ENCODE assay signal across 8 mouse cellular contexts in genomic region chr9:109875695-109876601, GRCm38 (mm10). TPM values are rescaled to one million over a fixed set of nuclear protein-coding genes. Genes with fewer than 3 reads are reported as not detected.
DNase-seq lines count a peak whose midpoint lies in the region; ATAC-seq and TF ChIP-seq lines count a peak whose summit lies in the region.

No protein-coding gene starts in this region.

- H3K79me2 ChIP-seq in MEL (ENCODE audit: control insufficient read depth, insufficient read depth, low read length, poor library complexity) = peaks cover 43% of the 10 kb centered on the region

- peak overlapping the region; percentile 95 for H3K9ac ChIP-seq in MEL (ENCODE audit: control insufficient read depth, low read depth, low read length, poor library complexity, severe bottlenecking)
- H3K9ac ChIP-seq in intestine, embryonic 16.5 days (ENCODE audit: low read depth, low read length) = peak overlapping the region; percentile 99
- H3K9ac ChIP-seq in liver, embryonic 12.5 days = peak overlapping the region; percentile 98
- peak overlapping the region; percentile 67 for H3K9ac ChIP-seq in midbrain, postnatal 0 days (replicated peaks; ENCODE audit: low read length, poor library complexity, severe bottlenecking)

- peak overlapping the region; percentile 70 for H3K4me2 ChIP-seq in intestine, embryonic 16.5 days (ENCODE audit: low read depth, low read length)
- H3K4me2 ChIP-seq in liver, embryonic 12.5 days = peak overlapping the region; percentile 86
- H3K4me2 ChIP-seq in midbrain, postnatal 0 days (ENCODE audit: low read depth, low read length, poor library complexity, severe bottlenecking) = peak overlapping the region; percentile 98

- no peak for TF ChIP-seq CTCF in MEL (IDR thresholded peaks at IDR 0.05 in 2 of 3, conservative IDR thresholded peaks at IDR 0.05 in 1 of 3; ENCODE audit: control insufficient read depth in 1 of 3, insufficient read depth in 1 of 3, low read depth in 2 of 3, low read length in 3 of 3, poor library complexity in 1 of 3, severe bottlenecking in 1 of 3)
- TF ChIP-seq CTCF in gastrocnemius, adult 2 months (IDR thresholded peaks at IDR 0.05) = no peak
- TF ChIP-seq CTCF in midbrain, postnatal 0 days (IDR thresholded peaks at IDR 0.05) = no peak

- H3K4me1 ChIP-seq in MEL (ENCODE audit: control insufficient read depth in 1 of 2, insufficient read depth in 2 of 2, low read length in 2 of 2) = peaks cover 10 to 15% of the 10 kb centered on the region in 2 experiments
- H3K4me1 ChIP-seq in intestine, embryonic 16.5 days (ENCODE audit: control insufficient read depth, insufficient read depth, low read length) = peaks cover 14% of the 10 kb centered on the region
- H3K4me1 ChIP-seq in liver, embryonic 12.5 days = peaks cover 48% of the 10 kb centered on the region
- H3K4me1 ChIP-seq in midbrain, postnatal 0 days (ENCODE audit: insufficient read depth, low read length) = no peaks in the 10 kb centered on the region

- TF ChIP-seq POLR2A in MEL (IDR thresholded peaks at IDR 0.05; ENCODE audit: control insufficient read depth in 1 of 2, insufficient read depth in 1 of 2, low read depth in 1 of 2, low read length in 2 of 2, poor library complexity in 1 of 2) = peak in 1 of 2 experiments; percentile 16; a peak in 1 of 4 replicates

- no peak for TF ChIP-seq EP300 in MEL (IDR thresholded peaks at IDR 0.05; ENCODE audit: low read depth in 1 of 2, low read length in 2 of 2)

- TF ChIP-seq RAD21 in MEL (IDR thresholded peaks at IDR 0.05; ENCODE audit: low read depth, low read length) = no peak

- H3K36me3 ChIP-seq in MEL (ENCODE audit: control insufficient read depth in 1 of 2, insufficient read depth in 2 of 2, low read length in 2 of 2) = peaks cover 28 to 45% of the 10 kb centered on the region in 2 experiments
- H3K36me3 ChIP-seq in intestine, embryonic 16.5 days (ENCODE audit: control insufficient read depth, insufficient read depth, low read length) = peaks cover 11% of the 10 kb centered on the region
- peaks cover 38% of the 10 kb centered on the region for H3K36me3 ChIP-seq in liver, embryonic 12.5 days
- H3K36me3 ChIP-seq in midbrain, postnatal 0 days (ENCODE audit: insufficient read depth, low read length) = peaks cover 12% of the 10 kb centered on the region; the same call in 1 of the 2 replicates

- peak; percentile 48 for DNase-seq in 3T3-L1 (ENCODE audit: low read depth, low spot score)
- DNase-seq in MEL (ENCODE audit: low read depth, low spot score) = peak; percentile 60
- DNase-seq in gastrocnemius, adult 2 months = peak; percentile 84
- DNase-seq in midbrain, postnatal 0 days (ENCODE audit: low spot score) = peak; percentile 56
- peak; percentile 41 to 55 for DNase-seq in thymus, postnatal 10 days (ENCODE audit: low spot score in 2 of 2)

- intact Hi-C loops in gastrocnemius, adult 2 months (cut with DNase I) = no loop called here

- H3K4me3 ChIP-seq in MEL (ENCODE audit: control insufficient read depth in 1 of 2, insufficient read depth in 1 of 2, low read depth in 2 of 2, low read length in 2 of 2) = peak overlapping the region; percentile 92 to 97
- H3K4me3 ChIP-seq in gastrocnemius, adult 2 months = peak overlapping the region; percentile 86
- peak overlapping the region; percentile 99 for H3K4me3 ChIP-seq in intestine, embryonic 16.5 days (ENCODE audit: low read length)
- peak overlapping the region; percentile 92 for H3K4me3 ChIP-seq in liver, embryonic 12.5 days
- H3K4me3 ChIP-seq in midbrain, postnatal 0 days (ENCODE audit: low read depth, low read length) = peak overlapping the region; percentile 91

- no peaks in the 10 kb centered on the region for H3K9me3 ChIP-seq in MEL (replicated peaks; ENCODE audit: insufficient read depth, low read length)
- no peaks in the 10 kb centered on the region for H3K9me3 ChIP-seq in intestine, embryonic 16.5 days (ENCODE audit: control insufficient read depth, low read length)
- no peaks in the 10 kb centered on the region for H3K9me3 ChIP-seq in liver, embryonic 12.5 days (replicated peaks)
- H3K9me3 ChIP-seq in midbrain, postnatal 0 days (ENCODE audit: low read length) = no peaks in the 10 kb centered on the region

- H3K27ac ChIP-seq in MEL (ENCODE audit: control insufficient read depth, low read depth, low read length) = peak overlapping the region; percentile 99
- H3K27ac ChIP-seq in gastrocnemius, adult 2 months = peak overlapping the region; percentile 87
- peak overlapping the region; percentile 93 for H3K27ac ChIP-seq in intestine, embryonic 16.5 days (ENCODE audit: low read length)
- H3K27ac ChIP-seq in liver, embryonic 12.5 days = peak overlapping the region; percentile 81
- H3K27ac ChIP-seq in midbrain, postnatal 0 days (ENCODE audit: low read depth, low read length) = peak overlapping the region; percentile 55; the same call in 1 of the 2 replicates

- no peaks in the 10 kb centered on the region for H3K27me3 ChIP-seq in MEL (ENCODE audit: control insufficient read depth in 1 of 2, insufficient read depth in 2 of 2, low read length in 2 of 2)
- H3K27me3 ChIP-seq in intestine, embryonic 16.5 days (replicated peaks; ENCODE audit: control insufficient read depth, insufficient read depth, low read length) = no peaks in the 10 kb centered on the region
- no peaks in the 10 kb centered on the region for H3K27me3 ChIP-seq in liver, embryonic 12.5 days (replicated peaks)
- H3K27me3 ChIP-seq in midbrain, postnatal 0 days (ENCODE audit: insufficient read depth, low read length) = no peaks in the 10 kb centered on the region

- under 1% methylated on average over 71 of the region's 76 CpGs for WGBS in intestine, embryonic 16.5 days
- 0% methylated on average over 76 of the region's 76 CpGs for WGBS in liver, embryonic 12.5 days (ENCODE audit: insufficient replicate concordance)
- under 1% methylated on average over 60 of the region's 76 CpGs for WGBS in midbrain, postnatal 0 days

- 0 out of 2 replicates have a peak, but pooled peaks have one; percentile 3 for ATAC-seq in common myeloid progenitor, adult 5-6 weeks (replicated peaks; ENCODE audit: low read depth, poor library complexity, severe bottlenecking)
- ATAC-seq in intestine, embryonic 16.5 days = peak; percentile 66
- peak; percentile 73 for ATAC-seq in liver, embryonic 12.5 days
- ATAC-seq in midbrain, postnatal 0 days (ENCODE audit: low FRiP score) = peak; percentile 59

TF ChIP-seq in MEL, 35 proteins besides CTCF, POLR2A, EP300 and RAD21 (continues in another document):
- TF ChIP-seq HCFC1 (IDR thresholded peaks at IDR 0.05; ENCODE audit: low read depth, low read length) (no peak; the same call in 1 of the 2 replicates), USF2 (IDR thresholded peaks at IDR 0.05; ENCODE audit: borderline replicate concordance in 1 of 2, insufficient read depth in 1 of 2, low read depth in 1 of 2, low read length in 2 of 2) (no peak), MAX (IDR thresholded peaks at IDR 0.05; ENCODE audit: low read length) (peak; percentile 12; the same call in 1 of the 2 replicates), MEF2A (IDR thresholded peaks at IDR 0.05; ENCODE audit: extremely low read depth, insufficient replicate concordance, low read depth, low read length, poor library complexity, severe bottlenecking) (no peak), SMC3 (IDR thresholded peaks at IDR 0.05; ENCODE audit: low read depth, low read length) (no peak)

RNA-seq across cellular contexts. Expression of gene Cdc25a, which starts 0.6 kb away (rescaled TPM):
- total RNA-seq in MEL (2012; rRNA removed) = 50.6 and 67.4 TPM in 2 replicates
- 10 to 100 TPM; 67.2 to 79.4 TPM for polyA plus RNA-seq in MEL (2012; ENCODE audit: insufficient read depth in 1 of 2, insufficient read length in 2 of 2, low read depth in 1 of 2, low replicate concordance in 2 of 2, missing spikeins in 1 of 2)
- total RNA-seq in common myeloid progenitor, adult 5-6 weeks (2017) = 39.7 and 58.2 TPM in 2 replicates
- total RNA-seq in gastrocnemius, adult 2 months (2021) = 1 to 10 TPM; 4.3 to 5.0 TPM
- 31.2 and 31.3 TPM in 2 replicates for polyA plus RNA-seq in intestine, embryonic 16.5 days (2015; fragmentation: Nextera tagmentation; extraction: Ambion mirVana)
- polyA plus RNA-seq in liver, embryonic 12.5 days (2016; fragmentation: Nextera tagmentation; extraction: Ambion mirVana) = 34.9 and 36.4 TPM in 2 replicates
- total RNA-seq in midbrain, postnatal 0 days (2014; rRNA removed) = 7.5 and 11.8 TPM in 2 replicates
- 6.7 and 6.8 TPM in 2 replicates for polyA plus RNA-seq in midbrain, postnatal 0 days (2015; fragmentation: Nextera tagmentation; extraction: Ambion mirVana)

RNA-seq across cellular contexts. Expression of gene Camp, which starts 26.5 kb away (rescaled TPM):
- total RNA-seq in MEL (2012; rRNA removed) = not detected in 2 replicates
- under 1 TPM in 1 of 2 experiments, not detected in 1; 0.13 TPM for polyA plus RNA-seq in MEL (2012; ENCODE audit: insufficient read depth in 1 of 2, insufficient read length in 2 of 2, low read depth in 1 of 2, low replicate concordance in 2 of 2, missing spikeins in 1 of 2)
- total RNA-seq in common myeloid progenitor, adult 5-6 weeks (2017) = 47.0 and 48.3 TPM in 2 replicates
- total RNA-seq in gastrocnemius, adult 2 months (2021) = not detected
- 1.9 and 3.5 TPM in 2 replicates for polyA plus RNA-seq in intestine, embryonic 16.5 days (2015; fragmentation: Nextera tagmentation; extraction: Ambion mirVana)
- 25.2 and 31.4 TPM in 2 replicates for polyA plus RNA-seq in liver, embryonic 12.5 days (2016; fragmentation: Nextera tagmentation; extraction: Ambion mirVana)
- not detected in 2 replicates for total RNA-seq in midbrain, postnatal 0 days (2014; rRNA removed)
- 0.21 and 0.31 TPM in 2 replicates for polyA plus RNA-seq in midbrain, postnatal 0 days (2015; fragmentation: Nextera tagmentation; extraction: Ambion mirVana)

RNA-seq across cellular contexts. Expression of gene Nme6, which starts 43.4 kb away (rescaled TPM):
- total RNA-seq in MEL (2012; rRNA removed) = 75.9 and 98.2 TPM in 2 replicates
- polyA plus RNA-seq in MEL (2012; ENCODE audit: insufficient read depth in 1 of 2, insufficient read length in 2 of 2, low read depth in 1 of 2, low replicate concordance in 2 of 2, missing spikeins in 1 of 2) = 10 to 100 TPM in 1 of 2 experiments, not detected in 1; 84.1 TPM
- 21.8 and 23.6 TPM in 2 replicates for total RNA-seq in common myeloid progenitor, adult 5-6 weeks (2017)
- 10 to 100 TPM; 27.4 to 33.1 TPM for total RNA-seq in gastrocnemius, adult 2 months (2021)
- 97.0 and 98.7 TPM in 2 replicates for polyA plus RNA-seq in intestine, embryonic 16.5 days (2015; fragmentation: Nextera tagmentation; extraction: Ambion mirVana)
- 59.0 and 61.2 TPM in 2 replicates for polyA plus RNA-seq in liver, embryonic 12.5 days (2016; fragmentation: Nextera tagmentation; extraction: Ambion mirVana)
- total RNA-seq in midbrain, postnatal 0 days (2014; rRNA removed) = 40.2 and 47.6 TPM in 2 replicates
- polyA plus RNA-seq in midbrain, postnatal 0 days (2015; fragmentation: Nextera tagmentation; extraction: Ambion mirVana) = 50.6 and 53.7 TPM in 2 replicates

RNA-seq across cellular contexts. Expression of gene Map4, which starts 55.3 kb away (rescaled TPM):
- 14.5 and 20.7 TPM in 2 replicates for total RNA-seq in MEL (2012; rRNA removed)
- 10 to 100 TPM in 1 of 2 experiments, not detected in 1; 47.8 TPM for polyA plus RNA-seq in MEL (2012; ENCODE audit: insufficient read depth in 1 of 2, insufficient read length in 2 of 2, low read depth in 1 of 2, low replicate concordance in 2 of 2, missing spikeins in 1 of 2)
- 16.4 and 19.1 TPM in 2 replicates for total RNA-seq in common myeloid progenitor, adult 5-6 weeks (2017)
- total RNA-seq in gastrocnemius, adult 2 months (2021) = 100 to 1,000 TPM; 484 to 501 TPM
- polyA plus RNA-seq in intestine, embryonic 16.5 days (2015; fragmentation: Nextera tagmentation; extraction: Ambion mirVana) = 52.8 and 57.2 TPM in 2 replicates
- 18.6 and 19.1 TPM in 2 replicates for polyA plus RNA-seq in liver, embryonic 12.5 days (2016; fragmentation: Nextera tagmentation; extraction: Ambion mirVana)
- total RNA-seq in midbrain, postnatal 0 days (2014; rRNA removed) = 290 and 293 TPM in 2 replicates
- 221 and 225 TPM in 2 replicates for polyA plus RNA-seq in midbrain, postnatal 0 days (2015; fragmentation: Nextera tagmentation; extraction: Ambion mirVana)

Comparison
In these comparisons a context has a peak if more than half of its experiments do, and no peak if none do; other contexts are left out.
1. Peak in every context shown above with its lines: DNase-seq, ATAC-seq, H3K4me3 ChIP-seq and H3K27ac ChIP-seq.
2. ATAC-seq: peak in every context shown above with its lines; median percentile 73 in liver, embryonic 12.5 days; 66 in intestine, embryonic 16.5 days; 59 in midbrain, postnatal 0 days; 3 in common myeloid progenitor, adult 5-6 weeks.
3. RNA of gene Camp, which starts 26.5 kb away (total RNA-seq): 47.0 to 48.3 TPM in common myeloid progenitor, adult 5-6 weeks; not detected in midbrain, postnatal 0 days, not detected in MEL and not detected in gastrocnemius, adult 2 months; every median in the first group is over 10 times any median in the second.